Mouse (Mus musculus) thymus, adult 2 months (tissue): Measurements from ENCODE around the gene Rnf7.

Experiments used
- CTCF ChIP-seq: fragments of 200-500 bp; IDR thresholded peaks from 2 replicates; pipeline ENCODE4 v1.5.1; 2012; ENCODE audit warnings: mild to moderate bottlenecking, control low read depth, low read length, moderate library complexity, borderline replicate concordance; ENCODE audit not compliant: control insufficient read depth, poor library complexity, insufficient read depth; ENCODE audit errors: extremely low read depth
- POLR2A ChIP-seq: fragments of 200-500 bp; IDR thresholded peaks from 2 replicates; pipeline ENCODE4 v1.6.1; 2012; ENCODE audit warnings: mild to moderate bottlenecking, low read length, control low read depth, moderate library complexity; ENCODE audit not compliant: control insufficient read depth, poor library complexity, insufficient read depth; ENCODE audit errors: extremely low read depth

DNA sequence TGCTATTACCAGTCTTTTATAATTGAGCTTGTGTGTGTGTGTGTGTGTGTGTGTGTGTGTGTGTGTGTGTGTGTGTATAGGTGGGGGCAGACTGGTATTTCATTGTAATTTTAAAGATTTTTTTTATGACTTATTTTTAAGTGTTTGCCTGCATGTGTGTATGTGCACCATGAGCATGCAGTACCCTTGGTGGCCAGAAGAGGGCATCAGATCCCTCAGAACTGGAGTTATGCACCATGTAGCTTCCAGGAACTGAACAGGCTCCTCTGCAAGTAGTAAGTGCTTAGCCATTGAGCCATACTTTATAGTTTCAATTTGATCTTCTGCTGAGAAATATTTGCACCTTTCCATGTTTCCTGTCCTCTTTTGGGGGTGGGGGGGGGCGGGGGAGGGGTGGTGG lies 16.9 kb downstream of the Rnf7 start:
- TF ChIP-seq CTCF (no peak), POLR2A (no peak)
